Mouse (Mus musculus): ENCODE results near the gene Ankrd10.
A peak's percentile ranks its signal among the peaks of the same experiment; 100 is the strongest.
"Not testable (repeated sequence)": the region's sequence is repeated elsewhere in the genome, so short reads cannot be mapped to it uniquely, and the experiment has no call there.

Ankrd10 gene

DNA sequence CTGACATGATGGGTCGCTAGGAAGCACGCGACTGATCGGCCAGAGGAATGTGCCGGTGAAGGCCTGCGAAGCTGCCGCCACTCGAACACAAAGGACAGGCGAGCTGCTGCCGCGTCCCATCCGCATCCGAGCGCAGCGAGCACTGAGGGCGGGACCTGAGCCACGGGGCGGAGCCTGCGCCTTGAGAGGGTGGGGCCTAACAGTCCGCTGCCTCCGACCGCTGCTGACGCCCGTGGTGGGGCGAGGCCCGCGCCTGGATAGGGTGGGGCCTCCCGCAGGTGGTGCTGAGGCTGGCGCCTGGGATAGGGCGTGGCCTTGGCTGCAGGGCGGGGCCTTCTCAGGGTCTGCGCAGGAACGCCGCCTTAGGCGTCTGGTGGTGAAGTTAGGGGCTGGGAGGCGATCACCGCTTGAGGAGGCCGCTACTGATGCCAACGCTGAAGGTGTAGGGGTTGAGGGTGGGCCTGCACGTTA is at the start of gene Ankrd10:
Ankrd10 (minus strand) TSS at position 147 of the 471 bp plus-strand sequence.
- peak; percentile 88 to 90 for DNase-seq (ENCODE audit: low spot score in 2 of 2)

DNA sequence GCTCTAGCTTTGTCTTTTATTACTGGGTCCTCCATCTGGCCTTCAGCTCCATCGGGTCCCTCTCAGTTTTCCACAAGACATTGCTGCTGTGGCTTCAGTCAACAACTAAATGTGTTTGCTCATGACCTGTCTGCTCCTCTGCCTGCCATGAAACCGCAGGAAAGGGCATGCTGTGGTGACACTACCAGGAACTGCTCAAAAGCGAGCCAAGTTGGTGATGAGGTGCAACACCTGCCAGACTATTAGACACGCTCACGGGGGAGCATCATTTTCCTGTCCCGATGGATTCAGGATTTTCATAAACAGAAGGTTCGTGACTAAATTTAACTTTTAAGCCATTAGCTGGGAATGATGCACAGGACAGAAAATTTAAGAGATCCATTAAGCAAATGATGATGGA is 49.0 kb upstream of the Ankrd10 start:
- DNase-seq (ENCODE audit: low spot score in 2 of 2), result no peak

DNA sequence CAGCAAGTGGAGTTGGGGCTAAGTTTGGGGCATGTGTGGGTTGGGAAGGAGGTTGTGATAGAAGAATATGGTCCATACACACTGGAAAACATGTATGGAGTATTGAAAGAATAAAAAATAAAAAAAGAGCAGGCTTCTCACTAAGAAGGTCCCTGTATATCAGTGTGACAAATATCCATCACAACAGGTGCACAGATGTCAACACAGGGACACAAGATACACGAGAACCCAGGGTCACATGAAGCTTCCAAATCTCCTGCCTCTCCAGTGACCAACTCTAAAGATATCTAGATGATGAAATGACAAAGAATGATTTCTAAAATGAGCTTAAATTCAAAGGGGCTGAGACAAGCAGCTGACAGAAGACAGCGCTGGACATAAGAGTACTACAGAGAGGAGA is 32.8 kb upstream of the Ankrd10 start:
- DNase-seq (ENCODE audit: low spot score in 2 of 2), result no peak

DNA sequence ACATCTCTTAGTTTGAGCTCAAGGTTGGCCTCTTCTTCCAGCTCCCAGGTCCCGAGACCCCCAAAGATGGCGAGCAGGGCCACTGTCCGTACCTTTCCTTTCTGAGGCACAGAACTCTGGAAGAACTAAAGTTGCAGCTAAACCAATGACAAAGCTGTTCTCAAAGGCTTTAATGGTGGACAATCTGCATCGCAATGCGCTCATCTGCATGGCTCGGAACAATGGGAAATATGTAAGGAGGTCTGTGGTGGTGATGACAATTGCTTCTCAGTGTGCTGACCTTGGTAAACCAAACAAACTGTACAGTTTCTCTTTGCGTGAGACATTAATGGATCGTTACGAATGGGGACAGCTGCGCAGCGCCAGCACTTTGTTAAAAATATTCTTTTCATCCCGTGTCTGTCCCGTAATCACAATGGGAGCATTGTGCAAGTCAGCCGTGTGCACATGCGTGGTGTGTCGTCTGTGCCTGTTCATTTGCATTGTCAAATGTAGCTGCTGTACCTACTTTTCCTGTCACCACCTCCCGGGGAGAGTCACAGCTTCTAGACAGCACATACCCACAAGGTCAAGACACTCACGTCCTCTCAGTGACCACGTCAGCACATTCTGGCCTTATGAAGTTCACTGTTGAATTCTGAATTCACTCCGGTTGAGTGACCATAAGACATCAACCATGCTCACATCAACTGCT is 30.6 kb upstream of the Ankrd10 start:
- not testable (repeated sequence) for DNase-seq (ENCODE audit: low spot score in 2 of 2)

DNA sequence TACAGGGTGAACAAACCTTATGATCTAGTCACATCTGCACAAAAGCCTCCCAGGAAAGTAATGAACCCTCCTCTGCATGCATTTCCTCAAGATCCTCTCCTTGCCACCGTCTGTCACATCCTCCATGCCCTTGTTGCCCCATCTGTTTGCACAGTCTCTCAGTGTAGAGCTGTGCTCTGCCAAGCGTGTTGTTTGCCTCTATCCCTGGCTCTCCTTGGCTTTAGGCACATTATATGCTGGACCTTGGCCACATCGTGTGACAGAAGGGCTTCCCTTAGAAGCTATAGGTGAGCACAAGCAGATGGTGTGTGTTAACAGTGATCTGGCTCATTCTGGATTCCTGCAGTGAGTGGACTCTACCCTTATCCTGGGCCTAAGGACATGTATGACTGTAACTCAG is 26.4 kb upstream of the Ankrd10 start:
- no peak for DNase-seq (ENCODE audit: low spot score in 2 of 2)

GRCm38 (mm10) chr8:11650021-11650420 is 14.5 kb upstream of the Ankrd10 start:
- DNase-seq (ENCODE audit: low spot score in 2 of 2), result no peak

- no peak for DNase-seq (ENCODE audit: low spot score in 2 of 2)
Observed at GRCm38 (mm10) chr8:11643123-11643522, 7.6 kb upstream of the Ankrd10 start.

GRCm38 (mm10) chr8:11640606-11641005 is 5.0 kb upstream of the Ankrd10 start:
- no peak for DNase-seq (ENCODE audit: low spot score in 2 of 2)

- DNase-seq (ENCODE audit: low spot score in 2 of 2), result no peak
Observed at GRCm38 (mm10) chr8:11637531-11637930, 2.0 kb upstream of the Ankrd10 start.

DNA sequence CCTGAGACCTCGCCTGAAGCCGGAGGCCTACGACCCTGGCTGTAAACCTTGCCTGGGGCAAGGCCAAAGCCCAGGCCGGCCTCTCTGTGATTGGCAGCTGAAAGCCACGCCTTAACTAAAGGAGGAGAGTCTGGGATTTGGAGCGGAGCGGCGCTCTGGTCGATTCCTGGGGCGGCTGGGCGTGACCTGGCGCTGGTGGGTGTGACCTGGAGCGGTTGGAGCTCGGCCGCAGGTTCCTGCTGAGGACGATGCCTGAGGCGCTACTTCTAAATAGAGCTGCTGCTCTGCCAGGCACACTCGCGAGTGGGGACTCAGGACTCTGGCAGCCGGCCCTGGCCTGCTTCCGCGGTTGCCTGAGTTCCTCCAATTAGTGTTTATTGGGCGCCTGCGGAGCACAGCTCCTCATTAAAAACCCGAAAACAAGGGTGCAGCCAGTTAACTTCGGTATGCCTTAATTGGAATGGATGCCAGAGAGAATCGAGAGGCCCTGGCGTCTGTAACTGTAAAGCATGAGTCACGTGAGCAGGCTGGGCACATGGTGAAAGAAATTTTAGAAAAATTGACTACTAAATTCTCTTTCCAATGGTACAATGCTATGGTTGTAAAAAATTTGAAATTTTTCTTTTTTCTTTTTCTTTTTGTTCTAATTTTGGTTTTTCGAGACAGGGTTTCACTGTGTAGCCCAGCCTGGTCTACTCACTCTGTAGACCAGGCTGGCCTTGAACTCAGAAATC is 934 bp upstream of the Ankrd10 start:
- peak; percentile 48 to 64 for DNase-seq (ENCODE audit: low spot score in 2 of 2)

GRCm38 (mm10) chr8:11635012-11635577 is 462 bp downstream of the Ankrd10 start:
- peak; percentile 61 to 79 for DNase-seq (ENCODE audit: low spot score in 2 of 2)

GRCm38 (mm10) chr8:11634331-11635011 is 1.1 kb downstream of the Ankrd10 start:
- peak in 1 of 2 experiments; percentile 8 for DNase-seq (ENCODE audit: low spot score in 2 of 2)

- DNase-seq (ENCODE audit: low spot score in 2 of 2), result no peak
Observed at GRCm38 (mm10) chr8:11633414-11633813, 2.1 kb downstream of the Ankrd10 start.

- DNase-seq (ENCODE audit: low spot score in 2 of 2), result no peak
Observed at GRCm38 (mm10) chr8:11632406-11632805, 3.2 kb downstream of the Ankrd10 start.

DNA sequence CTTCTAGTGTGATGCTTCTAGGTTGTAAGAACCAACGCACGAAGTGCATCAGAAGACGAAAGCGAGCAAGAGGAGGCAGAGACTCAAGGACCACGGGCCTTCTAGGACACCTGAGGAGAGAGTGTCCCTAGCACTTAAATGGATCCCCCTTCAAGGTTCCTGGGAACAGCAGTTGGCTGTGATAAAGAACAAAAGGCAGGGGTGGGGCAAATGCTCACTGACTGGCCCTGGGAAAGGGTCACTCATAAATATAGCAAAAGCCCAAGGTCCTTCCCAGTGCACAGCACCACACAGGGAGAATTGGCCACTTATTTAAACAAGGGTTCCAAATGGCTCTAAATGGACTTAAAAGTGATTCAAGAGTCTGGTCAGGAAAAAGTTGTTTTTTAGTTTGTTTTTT is 6.4 kb downstream of the Ankrd10 start:
- no peak for DNase-seq (ENCODE audit: low spot score in 2 of 2)

DNA sequence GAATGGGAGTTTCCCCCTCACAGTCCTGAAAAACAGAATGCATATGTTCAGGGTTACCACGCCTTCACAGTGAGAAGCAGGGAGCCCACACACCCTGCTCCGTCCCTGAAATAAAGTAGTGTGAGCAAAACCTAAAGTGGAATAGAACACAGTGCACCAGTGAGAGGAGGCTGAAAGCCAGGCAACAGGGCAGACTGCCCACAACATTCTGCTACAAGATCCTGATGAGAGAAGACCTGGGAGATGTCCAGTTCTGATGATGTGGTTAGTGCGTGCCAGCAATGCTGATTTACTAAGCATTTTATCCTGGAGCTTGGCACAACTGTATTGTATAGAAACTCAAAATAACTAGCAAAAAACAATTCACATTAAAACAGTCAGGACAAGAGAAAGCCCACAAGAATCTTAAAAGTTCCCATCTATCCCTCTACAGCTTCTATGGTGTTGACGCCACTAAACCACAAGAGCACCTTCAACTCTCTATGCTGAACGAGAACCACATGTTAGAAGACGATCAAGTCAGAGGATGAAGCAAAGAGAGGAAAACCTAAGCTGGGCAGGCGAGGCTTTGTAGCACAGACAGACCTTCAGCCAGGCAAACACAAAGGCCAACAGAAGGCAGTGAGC is 6.9 kb downstream of the Ankrd10 start:
- peak in 1 of 2 experiments; percentile 10 for DNase-seq (ENCODE audit: low spot score in 2 of 2)

DNA sequence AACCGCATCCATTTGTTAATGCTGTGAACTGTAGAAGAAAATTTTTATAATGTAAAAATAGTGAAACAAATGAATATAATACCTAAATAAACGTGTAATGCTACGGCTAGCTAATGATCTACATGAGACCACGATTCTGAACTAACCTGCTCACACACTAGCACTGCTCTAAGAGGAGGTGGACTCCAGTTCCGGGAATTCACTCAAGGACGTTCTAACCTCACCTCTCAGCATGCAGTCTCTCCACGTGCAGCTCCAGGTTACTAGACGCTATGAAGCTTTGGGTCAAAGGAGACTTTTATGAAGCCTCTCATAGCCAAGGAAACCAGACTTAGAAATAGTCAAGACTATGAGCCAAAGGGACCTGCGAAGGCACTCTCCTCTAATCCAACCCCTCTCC is 7.8 kb downstream of the Ankrd10 start:
- DNase-seq (ENCODE audit: low spot score in 2 of 2), result no peak

- no peak for DNase-seq (ENCODE audit: low spot score in 2 of 2)
Observed at GRCm38 (mm10) chr8:11625084-11625483, 10.5 kb downstream of the Ankrd10 start.

DNA sequence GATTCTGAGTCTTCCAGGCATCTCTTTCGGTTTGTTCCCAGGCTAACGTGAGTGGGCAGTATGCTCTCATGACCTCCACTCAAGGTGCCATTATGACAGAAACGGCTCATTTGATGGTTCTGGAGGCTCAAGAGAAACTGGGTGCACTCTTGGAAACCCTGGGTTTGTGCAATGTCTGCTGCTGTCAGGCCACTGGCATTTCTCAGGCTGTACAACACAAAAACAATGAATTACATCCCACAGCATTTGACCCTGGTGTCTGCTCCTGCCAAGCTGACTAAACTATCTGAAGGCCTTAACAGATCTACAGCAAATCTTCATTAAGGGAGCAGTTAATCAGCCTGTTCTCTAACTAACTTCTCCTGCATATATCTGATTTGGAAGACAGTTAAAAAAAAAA is 16.5 kb downstream of the Ankrd10 start:
- DNase-seq (ENCODE audit: low spot score in 2 of 2), result no peak

GRCm38 (mm10) chr8:11618063-11618462 is 17.5 kb downstream of the Ankrd10 start:
- no peak for DNase-seq (ENCODE audit: low spot score in 2 of 2)

DNA sequence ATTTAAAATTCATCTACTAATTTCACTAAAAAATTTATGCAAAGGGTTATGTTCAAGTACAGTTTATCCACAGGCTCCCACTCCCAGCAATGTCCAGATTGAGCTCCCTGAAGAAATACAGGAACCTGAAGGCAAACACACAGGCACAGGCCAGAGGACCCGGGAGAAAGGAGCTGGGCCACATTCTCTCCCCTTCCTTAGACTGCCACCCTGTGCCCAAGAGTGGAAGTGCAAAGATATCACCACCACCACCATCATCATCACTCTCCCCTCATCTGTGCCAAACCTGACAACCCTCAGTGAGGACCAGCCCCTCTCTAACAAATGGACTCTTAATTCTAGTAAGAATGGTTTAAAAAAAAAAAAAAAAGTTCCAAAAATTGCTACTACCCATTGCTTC is 19.3 kb downstream of the Ankrd10 start:
- peak in 1 of 2 experiments; percentile 18 for DNase-seq (ENCODE audit: low spot score in 2 of 2)

All from frontal cortex, postnatal 25 days (tissue).